Mouse (Mus musculus) hindbrain, embryonic 11.5 days (tissue): Measurements from ENCODE around the gene Mrtfa. TPM values are rescaled to one million over a fixed set of nuclear protein-coding genes. Genes with fewer than 3 reads are reported as not detected.

Experiments used
- ATAC-seq: fragments of 200-750 bp; cut with Nextera tagmentation; 2 replicates; pipeline ENCODE4 v1.8.0; 2017; ENCODE audit warnings: mild to moderate bottlenecking, moderate TSS enrichment, moderate library complexity; ENCODE audit not compliant: low FRiP score
- DNase-seq: peaks from one replicate; pipeline ENCODE4 v3.0.0-alpha.2; 2015; ENCODE audit warnings: low spot score
- H3K27ac ChIP-seq: fragments of 300-500 bp; sonication (generic); 2 replicates; pipeline ENCODE4 v1.5.1; 2014; ENCODE audit warnings: mild to moderate bottlenecking, low read depth, low read length
- H3K27me3 ChIP-seq: fragments of 300-500 bp; sonication (generic); 2 replicates; pipeline ENCODE4 v1.6.1; 2014; ENCODE audit warnings: mild to moderate bottlenecking, low read length, moderate library complexity, mixed read lengths; ENCODE audit not compliant: control insufficient read depth, insufficient read depth
- H3K36me3 ChIP-seq: fragments of 300-500 bp; sonication (generic); 2 replicates; pipeline ENCODE4 v1.6.1; 2014; ENCODE audit warnings: mild to moderate bottlenecking, low read length, moderate library complexity, mixed read lengths; ENCODE audit not compliant: control insufficient read depth, insufficient read depth
- H3K4me1 ChIP-seq: fragments of 300-500 bp; sonication (generic); replicated peaks from 2 replicates; pipeline ENCODE4 v1.6.1; 2014; ENCODE audit warnings: low read length, mixed read lengths; ENCODE audit not compliant: control insufficient read depth, insufficient read depth
- H3K4me2 ChIP-seq: fragments of 300-500 bp; sonication (generic); replicated peaks from 2 replicates; pipeline ENCODE4 v1.6.1; 2014; ENCODE audit warnings: mild to moderate bottlenecking, low read depth, low read length
- H3K4me3 ChIP-seq: fragments of 300-500 bp; sonication (generic); 2 replicates; pipeline ENCODE4 v1.5.1; 2014; ENCODE audit warnings: low read depth, low read length
- H3K9ac ChIP-seq: fragments of 300-500 bp; sonication (generic); 2 replicates; pipeline ENCODE4 v1.6.1; 2014; ENCODE audit warnings: low read depth, low read length
- H3K9me3 ChIP-seq: fragments of 300-500 bp; sonication (generic); 2 replicates; pipeline ENCODE4 v1.6.1; 2016; ENCODE audit warnings: low read length; ENCODE audit not compliant: control insufficient read depth
- WGBS: fragments of 180-500 bp; shearing (Covaris S2); extraction: QIAGEN DNeasy Blood & Tissue Kit; methylation state at CpG from one replicate; pipeline ENCODE4 v1.1.7; 2014; 5-methylcytosine and 5-hydroxymethylcytosine counted together
- polyA plus RNA-seq: library from polyadenylated mRNA; unstranded; fragments of >200 nt; fragmentation: Nextera tagmentation; extraction: Ambion mirVana; gene quantifications from 2 replicates; pipeline ENCODE4 v1.2.1, GENCODE M21; 2014

Gene Mrtfa
- polyA plus RNA-seq, 1 experiment from 2014 or later = 31.9 TPM

DNA sequence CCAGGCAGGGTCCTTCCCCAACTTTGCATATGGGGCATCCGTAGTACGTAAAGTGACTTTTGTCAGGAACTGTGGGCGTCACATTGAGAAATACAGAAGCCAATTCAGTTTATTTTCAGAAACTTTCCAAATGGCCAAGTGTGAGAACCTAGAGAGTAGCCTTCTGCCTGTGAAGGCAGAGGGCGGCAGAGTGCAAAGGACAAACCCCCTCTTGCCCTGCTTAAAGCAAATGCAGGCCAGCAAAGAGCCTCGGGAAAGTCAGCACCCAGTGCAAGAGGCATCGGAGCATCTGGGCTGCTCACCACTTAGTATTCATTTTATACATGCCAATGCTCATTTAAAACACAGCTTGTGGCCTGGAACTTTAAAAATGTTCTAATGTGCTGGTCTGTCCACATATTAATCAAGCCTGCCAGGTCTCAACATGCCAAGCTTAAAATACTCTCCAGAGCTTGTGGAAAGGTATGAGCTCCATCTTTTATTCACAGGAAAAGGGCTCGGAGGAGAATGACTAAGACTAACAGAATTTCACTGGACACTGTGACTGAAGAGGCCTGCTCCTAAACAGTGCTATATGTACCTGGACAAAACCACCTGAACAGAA, 31.9 kb downstream of the Mrtfa start:
- DNase-seq (no peak), ATAC-seq (no peak)
- Histone ChIP-seq H3K36me3 (no peaks in the 10 kb centered on the region), H3K4me1 (no peaks in the 10 kb centered on the region), H3K27me3 (no peaks in the 10 kb centered on the region), H3K9me3 (no peaks in the 10 kb centered on the region), H3K4me3 (no peak overlapping the region), H3K4me2 (no peak overlapping the region), H3K9ac (no peak overlapping the region), H3K27ac (no peak overlapping the region)
- 81% methylated on average over 7 of the region's 7 CpGs for WGBS

DNA sequence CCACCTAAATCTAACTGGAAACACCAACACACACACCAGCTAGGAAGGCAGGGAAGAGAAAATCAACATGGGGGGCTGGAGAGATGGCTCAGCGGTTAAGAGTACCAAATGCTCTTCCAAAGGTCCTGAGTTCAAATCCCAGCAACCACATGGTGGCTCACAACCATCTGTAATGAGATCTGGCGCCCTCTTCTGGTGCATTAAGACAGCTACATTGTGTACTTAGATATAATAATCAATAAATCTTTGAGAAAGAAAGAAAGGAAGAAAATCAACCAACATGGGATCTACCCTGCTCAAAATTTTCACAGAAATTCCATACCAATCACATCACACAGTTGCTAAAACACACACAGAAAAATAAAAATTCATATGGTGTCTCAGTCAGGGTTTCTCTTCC, 34.1 kb downstream of the Mrtfa start:
- Histone ChIP-seq H3K36me3 (no peaks in the 10 kb centered on the region), H3K27ac (no peak overlapping the region), H3K4me2 (no peak overlapping the region), H3K9me3 (no peaks in the 10 kb centered on the region), H3K27me3 (no peaks in the 10 kb centered on the region), H3K4me3 (no peak overlapping the region), H3K9ac (no peak overlapping the region), H3K4me1 (no peaks in the 10 kb centered on the region)
- DNase-seq (no peak), ATAC-seq (no peak)
- 76% methylated on average over 2 of the region's 2 CpGs for WGBS

DNA sequence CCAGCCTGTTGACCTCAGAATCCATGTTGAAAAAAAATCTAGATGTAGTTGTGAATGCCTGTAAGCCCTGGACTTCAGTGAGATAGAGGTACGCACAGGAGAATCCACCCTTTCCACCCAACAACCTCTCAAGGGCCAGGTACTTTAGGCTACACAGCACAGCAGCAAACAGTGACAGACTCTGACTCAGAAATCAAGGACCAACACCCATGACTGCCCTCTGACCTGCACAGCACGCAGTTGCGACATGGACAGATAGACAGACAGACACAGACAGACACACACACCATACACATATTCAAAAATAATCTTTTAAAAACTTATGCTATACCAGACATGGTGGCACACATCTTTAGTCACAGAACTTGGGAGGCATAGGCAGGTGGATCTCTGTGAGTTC, 34.7 kb downstream of the Mrtfa start:
- WGBS = 97% methylated on average over 3 of the region's 3 CpGs
- DNase-seq (no peak), ATAC-seq (no peak)
- H3K36me3 ChIP-seq = no peaks in the 10 kb centered on the region
- H3K27ac ChIP-seq = no peak overlapping the region
- H3K9me3 ChIP-seq = no peaks in the 10 kb centered on the region
- no peak overlapping the region for H3K4me3 ChIP-seq
- H3K9ac ChIP-seq = no peak overlapping the region
- no peaks in the 10 kb centered on the region for H3K4me1 ChIP-seq
- H3K27me3 ChIP-seq = no peaks in the 10 kb centered on the region
- H3K4me2 ChIP-seq = no peak overlapping the region

DNA sequence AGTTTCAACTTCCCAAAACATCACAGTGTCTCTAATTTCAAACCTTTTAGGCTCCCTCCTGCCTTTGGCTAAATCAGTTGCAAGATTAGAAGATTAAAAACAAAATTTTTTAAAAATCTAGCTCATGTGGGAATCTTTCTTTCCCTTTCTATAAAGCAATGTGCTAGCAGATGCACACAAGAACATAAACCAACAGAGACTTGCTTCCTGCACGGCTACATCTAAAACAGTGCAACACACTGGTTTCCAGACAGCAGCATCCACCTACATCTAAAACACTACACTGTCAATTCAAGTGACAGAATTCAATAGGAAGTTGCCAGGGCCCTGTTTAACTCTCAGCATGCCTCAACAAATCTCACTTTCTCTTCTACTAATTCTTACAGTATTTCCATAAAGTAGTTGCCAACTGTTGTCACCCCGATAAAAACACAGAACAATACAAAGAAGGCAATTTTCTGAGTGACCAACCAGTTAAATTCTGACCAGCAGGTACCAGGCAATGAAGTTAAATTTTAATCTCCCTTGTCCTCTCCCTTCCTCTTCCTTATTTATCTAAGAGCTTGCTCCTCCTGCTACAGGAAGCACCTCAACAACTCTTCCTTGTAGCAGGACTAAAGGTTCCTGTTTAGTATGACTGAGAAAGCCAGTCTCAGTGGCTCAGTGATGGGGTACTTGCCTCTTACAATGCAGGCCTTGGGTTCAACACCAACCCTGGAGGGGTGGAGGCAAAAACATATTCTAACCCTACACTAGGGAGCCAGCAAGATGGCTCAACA, 35.5 kb downstream of the Mrtfa start:
- DNase-seq = no peak
- H3K27me3 ChIP-seq = no peaks in the 10 kb centered on the region
- no peaks in the 10 kb centered on the region for H3K36me3 ChIP-seq
- WGBS = 86% methylated on average over 2 of the region's 2 CpGs
- no peak overlapping the region for H3K27ac ChIP-seq
- no peak overlapping the region for H3K4me3 ChIP-seq
- no peaks in the 10 kb centered on the region for H3K4me1 ChIP-seq
- no peak for ATAC-seq
- H3K9ac ChIP-seq = no peak overlapping the region
- no peaks in the 10 kb centered on the region for H3K9me3 ChIP-seq
- no peak overlapping the region for H3K4me2 ChIP-seq

DNA sequence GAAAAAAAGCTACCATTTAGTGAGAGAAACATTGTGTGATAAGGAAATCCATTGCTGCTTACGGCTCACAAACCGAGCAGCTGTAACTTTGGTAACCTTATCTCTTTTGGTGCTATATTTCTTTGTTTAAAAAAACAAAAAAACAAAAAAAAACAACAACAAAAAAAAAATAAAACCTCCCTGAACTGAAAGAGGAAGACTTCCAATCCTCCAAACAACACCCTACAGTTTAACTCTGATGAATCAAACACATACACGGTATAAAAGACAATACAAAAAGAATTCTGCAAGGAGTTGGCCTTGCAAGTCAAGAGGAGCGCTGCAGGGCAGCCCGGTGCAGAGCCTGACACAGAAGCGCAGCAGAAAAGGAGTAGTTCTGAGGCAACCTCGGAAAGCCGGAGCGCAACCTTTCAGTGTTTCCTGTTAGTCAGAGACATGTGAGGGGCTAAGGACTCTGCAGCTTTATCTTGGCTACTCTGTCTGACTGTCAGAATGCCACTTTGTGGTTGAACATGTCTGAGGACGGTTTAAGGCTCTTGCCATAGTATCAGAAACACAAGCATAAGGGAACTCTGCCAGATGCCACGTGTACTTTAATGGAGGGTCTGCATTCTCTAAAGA, 48.5 kb downstream of the Mrtfa start:
- no peak overlapping the region for H3K4me3 ChIP-seq
- H3K4me1 ChIP-seq = no peaks in the 10 kb centered on the region
- H3K4me2 ChIP-seq = no peak overlapping the region
- no peaks in the 10 kb centered on the region for H3K9me3 ChIP-seq
- WGBS = 81% methylated on average over 11 of the region's 11 CpGs
- H3K36me3 ChIP-seq = no peaks in the 10 kb centered on the region
- H3K27me3 ChIP-seq = no peaks in the 10 kb centered on the region
- H3K9ac ChIP-seq = no peak overlapping the region
- ATAC-seq = no peak
- H3K27ac ChIP-seq = no peak overlapping the region
- DNase-seq = no peak

DNA sequence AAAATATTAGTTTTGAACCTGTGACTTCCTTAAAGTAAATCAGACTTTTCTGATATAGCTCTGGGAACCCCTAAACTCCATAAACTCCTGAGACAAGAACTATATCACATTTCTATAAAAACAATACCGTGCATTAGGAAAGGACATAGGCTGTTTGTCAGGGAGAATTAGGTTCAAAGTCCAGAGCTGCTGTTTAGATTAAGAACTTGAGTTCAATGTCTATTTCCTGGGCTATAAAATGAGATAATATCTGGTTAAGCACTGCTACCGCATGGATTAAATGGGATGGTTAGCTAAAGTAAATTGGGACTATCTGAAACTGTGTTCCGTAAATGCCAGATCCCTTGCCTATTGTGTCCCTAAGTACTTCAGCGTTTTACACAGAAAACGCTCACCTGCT, 50.6 kb downstream of the Mrtfa start:
- WGBS = 92% methylated on average over 5 of the region's 5 CpGs

DNA sequence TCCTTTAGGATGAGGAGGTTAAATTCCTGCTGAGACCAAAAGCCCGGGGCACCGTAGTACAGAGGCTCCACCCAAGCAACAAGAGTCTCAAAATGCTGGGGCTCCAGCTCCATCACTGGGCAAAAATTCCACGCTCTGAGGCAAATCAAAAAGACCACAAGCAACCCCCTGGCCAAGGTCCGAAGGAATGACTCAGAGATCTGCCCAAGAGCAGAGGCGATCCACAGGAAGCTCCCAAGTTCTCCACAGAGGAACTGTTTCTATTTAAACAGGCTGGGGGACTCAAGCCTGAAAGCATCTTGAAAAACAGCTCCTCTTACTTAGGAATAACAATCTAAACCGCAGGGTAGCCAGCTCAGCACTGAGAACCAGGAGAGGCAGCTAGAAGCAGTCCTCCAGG, 53.3 kb downstream of the Mrtfa start:
- Histone ChIP-seq H3K4me3 (no peak overlapping the region), H3K27ac (no peak overlapping the region), H3K4me2 (no peak overlapping the region), H3K27me3 (no peaks in the 10 kb centered on the region), H3K9ac (no peak overlapping the region), H3K4me1 (no peaks in the 10 kb centered on the region), H3K9me3 (no peaks in the 10 kb centered on the region), H3K36me3 (no peaks in the 10 kb centered on the region)
- 20% methylated on average over 6 of the region's 6 CpGs for WGBS
- ATAC-seq (no peak), DNase-seq (no peak)

More for the DNA sequence above, 50.6 kb downstream of the Mrtfa start:
- Histone ChIP-seq H3K27me3 (no peaks in the 10 kb centered on the region), H3K4me2 (no peak overlapping the region), H3K9me3 (no peaks in the 10 kb centered on the region), H3K4me1 (no peaks in the 10 kb centered on the region), H3K4me3 (no peak overlapping the region), H3K9ac (no peak overlapping the region), H3K27ac (no peak overlapping the region), H3K36me3 (no peaks in the 10 kb centered on the region)
- DNase-seq (no peak), ATAC-seq (no peak)

DNA sequence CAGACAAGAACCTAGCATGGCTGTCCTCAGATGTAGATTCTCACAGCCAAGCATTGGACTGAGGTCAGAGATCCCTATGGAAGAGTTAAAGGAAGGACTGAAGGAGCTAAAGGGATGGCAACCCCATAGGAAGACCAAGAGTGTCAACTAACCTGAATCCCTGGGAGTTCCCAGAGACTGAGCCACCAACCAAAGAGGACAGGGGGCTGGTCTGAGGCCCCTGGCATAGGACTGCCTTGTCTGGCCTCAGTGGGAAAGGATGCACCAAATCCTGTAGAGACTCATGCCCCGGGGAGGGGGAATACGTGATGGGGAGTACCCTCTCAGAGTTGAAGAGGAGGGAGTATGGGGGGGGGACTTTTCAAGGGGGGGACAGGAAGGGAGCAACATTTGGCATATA, 56.8 kb downstream of the Mrtfa start:
- no peak for DNase-seq
- 97% methylated on average over 2 of the region's 2 CpGs for WGBS
- no peak overlapping the region for H3K4me3 ChIP-seq
- H3K36me3 ChIP-seq = no peaks in the 10 kb centered on the region
- no peaks in the 10 kb centered on the region for H3K27me3 ChIP-seq
- no peak overlapping the region for H3K9ac ChIP-seq
- no peak overlapping the region for H3K27ac ChIP-seq
- no peak overlapping the region for H3K4me2 ChIP-seq
- ATAC-seq = no peak
- no peaks in the 10 kb centered on the region for H3K4me1 ChIP-seq
- H3K9me3 ChIP-seq = no peaks in the 10 kb centered on the region

DNA sequence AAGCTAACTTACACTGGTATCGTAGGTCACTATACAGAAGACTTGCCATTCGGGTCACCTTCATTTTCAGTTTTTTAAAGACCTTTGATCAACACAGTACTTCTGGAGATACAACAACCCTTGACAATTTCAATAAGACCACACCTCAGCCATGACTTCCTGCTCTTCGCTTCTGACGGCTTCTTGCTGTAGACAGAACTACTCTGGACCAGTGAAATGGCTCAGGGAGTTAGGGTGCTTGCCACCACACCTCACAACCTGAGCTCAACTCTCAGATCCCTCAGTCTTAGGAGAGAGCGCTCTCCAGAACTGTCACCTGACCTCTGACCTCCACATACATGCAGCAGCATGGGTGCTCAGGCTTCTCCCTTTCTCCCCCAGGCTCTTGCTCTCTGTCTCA, 59.4 kb downstream of the Mrtfa start:
- Histone ChIP-seq H3K27me3 (no peaks in the 10 kb centered on the region), H3K9me3 (no peaks in the 10 kb centered on the region), H3K9ac (no peak overlapping the region), H3K27ac (no peak overlapping the region), H3K4me1 (no peaks in the 10 kb centered on the region), H3K36me3 (no peaks in the 10 kb centered on the region), H3K4me2 (no peak overlapping the region), H3K4me3 (no peak overlapping the region)
- DNase-seq = no peak
- ATAC-seq = no peak
- WGBS = 94% methylated on average over 5 of the region's 5 CpGs
